Mouse (Mus musculus) CH12.LX (cell line): ENCODE data around the gene Mex3d. TPM values are rescaled to one million over a fixed set of nuclear protein-coding genes. Genes with fewer than 3 reads are reported as not detected.

Experiments
- DNase-seq: peaks from one replicate; pipeline ENCODE4 v3.0.0-alpha.2; 2013; ENCODE audit errors: extremely low read depth
- H3K27ac ChIP-seq: 2 replicates; pipeline ENCODE4 v1.5.1; 2012; ENCODE audit warnings: low read depth, mild to moderate bottlenecking, control low read depth, moderate library complexity; ENCODE audit not compliant: insufficient read depth
- H3K27me3 ChIP-seq: replicated peaks from 2 replicates; pipeline ENCODE3; 2012; ENCODE audit warnings: inconsistent platforms
- H3K36me3 ChIP-seq, 2 experiments: replicated peaks in 1 of 2; 2 replicates each; pipeline versions ENCODE3 to v1.6.1; 2012; ENCODE audit warnings: inconsistent platforms in 1 of 2, low read length in 1 of 2, mild to moderate bottlenecking in 1 of 2, mixed read lengths in 1 of 2, moderate library complexity in 1 of 2; ENCODE audit not compliant: control insufficient read depth in 1 of 2, insufficient read depth in 1 of 2
- H3K4me1 ChIP-seq, 2 experiments: 2 replicates each; pipeline ENCODE4 v1.6.1; 2012; ENCODE audit warnings: inconsistent platforms in 1 of 2, moderate library complexity in 1 of 2; ENCODE audit not compliant: insufficient read depth in 2 of 2, control insufficient read depth in 1 of 2
- H3K4me2 ChIP-seq: 2 replicates; pipeline ENCODE4 v1.6.1; 2012; ENCODE audit warnings: low read depth, mild to moderate bottlenecking, control low read depth; ENCODE audit not compliant: poor library complexity, insufficient read depth, severe bottlenecking
- H3K4me3 ChIP-seq, 3 experiments: fragments of 150-350 bp in 1 of 3; sonication (generic) in 1 of 3; replicated peaks in 1 of 3; 2 replicates each; pipeline versions ENCODE3 to v1.5.1; 2011 to 2012; ENCODE audit warnings: low read depth in 2 of 3, low read length in 2 of 3, mild to moderate bottlenecking in 2 of 3, moderate library complexity in 2 of 3, control low read depth in 1 of 3, improper control_type of control experiment in 1 of 3, inconsistent platforms in 1 of 3, mixed read lengths in 1 of 3; ENCODE audit not compliant: poor library complexity in 1 of 3
- H3K79me2 ChIP-seq: replicated peaks from 2 replicates; pipeline ENCODE4 v1.6.1; 2012; ENCODE audit warnings: mild to moderate bottlenecking, moderate library complexity; ENCODE audit not compliant: control insufficient read depth, poor library complexity, insufficient read depth, severe bottlenecking; ENCODE audit errors: extremely low read depth
- H3K9ac ChIP-seq: 2 replicates; pipeline ENCODE4 v1.6.1; 2012; ENCODE audit warnings: low read depth, mild to moderate bottlenecking, control low read depth, moderate library complexity; ENCODE audit not compliant: insufficient read depth
- H3K9me3 ChIP-seq: replicated peaks from 2 replicates; pipeline ENCODE3; 2012; ENCODE audit warnings: low read length, inconsistent platforms, mixed read lengths
- BHLHE40 ChIP-seq: IDR thresholded peaks from 2 replicates; pipeline ENCODE4 v1.6.1; 2011; ENCODE audit warnings: mild to moderate bottlenecking, low read depth, low read length, improper control_type of control experiment
- CHD1 ChIP-seq: IDR thresholded peaks from 2 replicates; pipeline ENCODE4 v1.6.1; 2012; ENCODE audit warnings: low read depth, low read length, improper control_type of control experiment, inconsistent platforms
- CTCF ChIP-seq, 2 experiments: IDR thresholded peaks in 1 of 2; conservative IDR thresholded peaks in 1 of 2; 2 replicates each; pipeline ENCODE4 v1.5.1; 2011 to 2012; ENCODE audit warnings: low read depth in 2 of 2, low read length in 2 of 2, improper control_type of control experiment in 1 of 2, inconsistent platforms in 1 of 2, mild to moderate bottlenecking in 1 of 2, moderate library complexity in 1 of 2
- E2F4 ChIP-seq: IDR thresholded peaks from 2 replicates; pipeline ENCODE4 v1.6.1; 2011; ENCODE audit warnings: low read depth, low read length, improper control_type of control experiment; ENCODE audit not compliant: insufficient replicate concordance
- GABPA ChIP-seq: IDR thresholded peaks from 2 replicates; pipeline ENCODE4 v1.6.1; 2012; ENCODE audit warnings: low read depth, low read length, improper control_type of control experiment, inconsistent platforms; ENCODE audit not compliant: insufficient replicate concordance
- JUN ChIP-seq: IDR thresholded peaks from 2 replicates; pipeline ENCODE4 v1.6.1; 2011; ENCODE audit warnings: low read depth, mild to moderate bottlenecking, low read length, improper control_type of control experiment, moderate library complexity; ENCODE audit not compliant: insufficient read depth
- KAT2A ChIP-seq: IDR thresholded peaks from 2 replicates; pipeline ENCODE4 v1.6.1; 2012; ENCODE audit warnings: low read length, improper control_type of control experiment, inconsistent platforms; ENCODE audit not compliant: insufficient replicate concordance
- MAZ ChIP-seq: IDR thresholded peaks from 2 replicates; pipeline ENCODE4 v1.6.1; 2012; ENCODE audit warnings: low read depth, mild to moderate bottlenecking, inconsistent platforms, low read length, improper control_type of control experiment, moderate library complexity
- MXI1 ChIP-seq: IDR thresholded peaks from 2 replicates; pipeline ENCODE4 v1.6.1; 2011; ENCODE audit warnings: mild to moderate bottlenecking, low read depth, low read length, improper control_type of control experiment
- NELFE ChIP-seq: IDR thresholded peaks from 2 replicates; pipeline ENCODE4 v1.6.1; 2011; ENCODE audit warnings: low read depth, low read length, improper control_type of control experiment
- NRF1 ChIP-seq: IDR thresholded peaks from 2 replicates; pipeline ENCODE4 v1.6.1; 2014; ENCODE audit warnings: low read depth, mild to moderate bottlenecking, inconsistent platforms, low read length, improper control_type of control experiment, moderate library complexity
- POLR2A ChIP-seq: IDR thresholded peaks from 2 replicates; pipeline ENCODE4 v1.6.1; 2011; ENCODE audit warnings: low read depth, mild to moderate bottlenecking, improper control_type of control experiment, low read length
- RAD21 ChIP-seq: IDR thresholded peaks from 2 replicates; pipeline ENCODE4 v1.6.1; 2011; ENCODE audit warnings: low read depth, mild to moderate bottlenecking, low read length, improper control_type of control experiment, moderate library complexity
- RCOR1 ChIP-seq: conservative IDR thresholded peaks from 2 replicates; pipeline ENCODE4 v1.6.1; 2012; ENCODE audit warnings: low read depth, mild to moderate bottlenecking, inconsistent platforms, low read length, improper control_type of control experiment
- SIN3A ChIP-seq: IDR thresholded peaks from 2 replicates; pipeline ENCODE4 v1.6.1; 2012; ENCODE audit warnings: low read length, improper control_type of control experiment, inconsistent platforms
- TCF12 ChIP-seq: IDR thresholded peaks from 2 replicates; pipeline ENCODE4 v1.6.1; 2014; ENCODE audit warnings: low read depth, mild to moderate bottlenecking, inconsistent platforms, low read length, improper control_type of control experiment
- UBTF ChIP-seq: IDR thresholded peaks from 2 replicates; pipeline ENCODE4 v1.6.1; 2012; ENCODE audit warnings: low read depth, mild to moderate bottlenecking, inconsistent platforms, low read length, improper control_type of control experiment, moderate library complexity
- USF1 ChIP-seq: IDR thresholded peaks from 2 replicates; pipeline ENCODE4 v1.6.1; 2014; ENCODE audit warnings: low read depth, mild to moderate bottlenecking, inconsistent platforms, low read length, improper control_type of control experiment
- USF2 ChIP-seq: conservative IDR thresholded peaks from 2 replicates; pipeline ENCODE4 v1.6.1; 2011; ENCODE audit warnings: low read depth, low read length, improper control_type of control experiment
- ZNF384 ChIP-seq: IDR thresholded peaks from 2 replicates; pipeline ENCODE4 v1.6.1; 2012; ENCODE audit warnings: low read depth, low read length, improper control_type of control experiment, inconsistent platforms
- dilution Hi-C: fragments of 300-500 bp; cut with MboI; formaldehyde crosslinking; loops from 2 replicates; pipeline ENCODE4 v1.14.3; 2020; ENCODE audit warnings: low sequenced_read_pairs; ENCODE audit not compliant: extremely low pct_unique_long_range_greater_than_20kb, extremely low pct_ligation_motif_present
- in situ Hi-C: fragments of 300-500 bp; cut with MboI; formaldehyde crosslinking; loops from 3 replicates; pipeline ENCODE4 v1.14.3; 2019; ENCODE audit warnings: low sequenced_read_pairs, low pct_ligation_motif_present, low pct_unique_long_range_greater_than_20kb, mixed read lengths
- polyA plus RNA-seq: library from polyadenylated mRNA; unstranded; fragments of >175 nt; gene quantifications from 2 replicates; pipeline ENCODE4 v1.2.1, GENCODE M21; 2012; ENCODE audit warnings: low read depth; ENCODE audit not compliant: insufficient read length
- total RNA-seq, 2 experiments: library from RNA; depleted of rRNA; stranded (reverse); fragments of 300-350 nt in 1 of 2; fragments of >200 nt in 1 of 2; gene quantifications; 2 replicates each; pipeline ENCODE4 v1.2.3; 2012 to 2014

Gene Mex3d
- total and polyA plus RNA-seq, 3 experiments: 5.9 to 8.5 (median 6.6) TPM

DNA sequence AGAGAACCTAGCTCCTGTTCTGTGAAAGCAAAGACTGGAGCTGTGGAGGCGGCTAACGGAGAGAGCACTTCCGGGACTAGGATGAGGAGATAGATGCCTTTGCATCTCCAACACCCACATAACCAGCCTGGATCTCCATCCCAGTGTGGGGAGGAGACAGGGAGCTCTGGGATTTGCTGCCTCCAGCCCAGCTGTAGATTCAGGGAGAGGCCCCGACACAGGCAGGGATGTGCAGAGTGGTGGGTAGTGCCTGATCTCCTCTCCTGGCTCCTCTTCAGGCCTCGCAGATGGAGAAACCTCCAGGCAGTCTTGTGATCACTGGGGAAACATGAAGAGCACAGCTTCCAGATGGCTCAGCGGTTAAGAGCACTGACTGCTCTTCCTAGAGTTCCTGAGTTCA, 14.8 kb downstream of the Mex3d start:
- H3K4me3 ChIP-seq: no peak overlapping the region
- no peaks in the 10 kb centered on the region for H3K79me2 ChIP-seq
- H3K27me3 ChIP-seq: peaks cover 15% of the 10 kb centered on the region
- dilution Hi-C loops: no loop called here
- H3K4me2 ChIP-seq: no peak overlapping the region
- DNase-seq: no peak
- peaks cover 14% of the 10 kb centered on the region for H3K9me3 ChIP-seq
- no peaks in the 10 kb centered on the region for H3K36me3 ChIP-seq
- no peak overlapping the region for H3K27ac ChIP-seq
- no peak for TF ChIP-seq RAD21
- TF ChIP-seq CTCF (conservative IDR thresholded peaks at IDR 0.05 in 1 of 2, IDR thresholded peaks at IDR 0.05 in 1 of 2; ENCODE audit: low read depth in 2 of 2, low read length in 2 of 2): no peak
- no peak for TF ChIP-seq USF1
- no peak for TF ChIP-seq MAZ
- TF ChIP-seq RCOR1: no peak
- no peak for TF ChIP-seq KAT2A
- TF ChIP-seq SIN3A: no peak
- TF ChIP-seq USF2: no peak
- no peak for TF ChIP-seq JUN
- TF ChIP-seq POLR2A: no peak
- TF ChIP-seq NELFE: no peak
- no peak for TF ChIP-seq ZNF384
- no peak for TF ChIP-seq CHD1
- no peak for TF ChIP-seq E2F4
- no peak for TF ChIP-seq GABPA
- TF ChIP-seq MXI1: no peak
- in situ Hi-C loops: loop anchor here (5.0 kb wide), 1 partner anchor 135 kb away; no protein-coding TSS in a partner anchor
- peaks cover 6 to 15% of the 10 kb centered on the region in 2 experiments for H3K4me1 ChIP-seq
- H3K9ac ChIP-seq: no peak overlapping the region

GRCm38 (mm10) chr10:80371983-80372382, 15.5 kb downstream of the Mex3d start:
- peaks cover 8% of the 10 kb centered on the region for H3K9me3 ChIP-seq
- TF ChIP-seq UBTF (no peak), POLR2A (no peak), TCF12 (no peak), BHLHE40 (peak; percentile 79), RCOR1 (0 out of 2 replicates have a peak, but pooled peaks have one; percentile 4), NRF1 (0 out of 2 replicates have a peak, but pooled peaks have one; percentile 7)
- TF ChIP-seq, all 38 proteins: peak for 3
- dilution Hi-C loops (no loop called here), in situ Hi-C loops (loop anchor here (5.0 kb wide), 1 partner anchor 135 kb away; no protein-coding TSS in a partner anchor)
- no peak overlapping the region for H3K9ac ChIP-seq
- H3K27ac ChIP-seq: no peak overlapping the region
- H3K27me3 ChIP-seq: peaks cover 22% of the 10 kb centered on the region
- H3K4me3 ChIP-seq: peak overlapping the region in 1 of 3 experiments; percentile 8
- H3K36me3 ChIP-seq: no peaks in the 10 kb centered on the region
- peak overlapping the region; percentile 27; the same call in 1 of the 2 replicates for H3K4me2 ChIP-seq
- H3K79me2 ChIP-seq: no peaks in the 10 kb centered on the region
- DNase-seq: no peak
- H3K4me1 ChIP-seq: peaks cover 6 to 15% of the 10 kb centered on the region in 2 experiments
